Mouse (Mus musculus) urinary bladder, postnatal 4 days (tissue): Measurements from ENCODE around the gene Prr3.
"Not testable (repeated sequence)": the region's sequence is repeated elsewhere in the genome, so short reads cannot be mapped to it uniquely, and the experiment has no call there.

ENCODE experiments used
- DNase-seq, 2 experiments: peaks; one replicate each; pipeline ENCODE4 v3.0.0; 2021 to 2022; ENCODE audit warnings: low spot score in 2 of 2

Prr3 gene

GRCm38 (mm10) chr17:35998545-35999305 is 18.7 kb upstream of the Prr3 start:
- no peak for DNase-seq

- no peak for DNase-seq
These were observed 17.9 kb upstream of the Prr3 start for GRCm38 (mm10) chr17:35997713-35998510.

GRCm38 (mm10) chr17:35996949-35997348 is 16.9 kb upstream of the Prr3 start:
- DNase-seq: peak; percentile 87 to 95

- no peak for DNase-seq
These were observed 14.8 kb upstream of the Prr3 start for GRCm38 (mm10) chr17:35994879-35995240.

GRCm38 (mm10) chr17:35994175-35994878 is 14.3 kb upstream of the Prr3 start:
- DNase-seq: peak; percentile 68 to 70

GRCm38 (mm10) chr17:35993675-35994074 is 13.6 kb upstream of the Prr3 start:
- peak; percentile 74 to 84 for DNase-seq

- no peak for DNase-seq
These were observed 11.7 kb upstream of the Prr3 start for GRCm38 (mm10) chr17:35991781-35992180.

- no peak for DNase-seq
These were observed 1.7 kb upstream of the Prr3 start for GRCm38 (mm10) chr17:35981776-35982175.

- peak; percentile 52 to 67 for DNase-seq
These were observed 323 bp upstream of the Prr3 start for GRCm38 (mm10) chr17:35980363-35980754.

GRCm38 (mm10) chr17:35978811-35979400 is 1.1 kb downstream of the Prr3 start:
- no peak for DNase-seq

- no peak for DNase-seq
These were observed 7.9 kb downstream of the Prr3 start for GRCm38 (mm10) chr17:35972131-35972530.

GRCm38 (mm10) chr17:35969418-35970389 is 10.3 kb downstream of the Prr3 start, which contains the start of gene Abcf1:
Gene Abcf1, minus strand, starts transcription at chr17:35969761.
- peak; percentile 98 to 99 for DNase-seq

GRCm38 (mm10) chr17:35967621-35968020 is 12.4 kb downstream of the Prr3 start:
- DNase-seq: no peak

- no peak for DNase-seq
These were observed 16.8 kb downstream of the Prr3 start for GRCm38 (mm10) chr17:35963279-35963678.

- no peak for DNase-seq
These were observed 21.4 kb downstream of the Prr3 start for GRCm38 (mm10) chr17:35958533-35959223.

- DNase-seq: no peak
These were observed 25.4 kb downstream of the Prr3 start for GRCm38 (mm10) chr17:35954665-35955064.

- not testable (repeated sequence) for DNase-seq
These were observed 27.5 kb downstream of the Prr3 start for GRCm38 (mm10) chr17:35952559-35952958.

- not testable (repeated sequence) for DNase-seq
These were observed 29.1 kb downstream of the Prr3 start for GRCm38 (mm10) chr17:35950946-35951345.

GRCm38 (mm10) chr17:35939941-35940340 is 40.1 kb downstream of the Prr3 start:
- no peak for DNase-seq

- DNase-seq: no peak
These were observed 40.9 kb downstream of the Prr3 start for GRCm38 (mm10) chr17:35939108-35939507.
